Mouse (Mus musculus) lung, postnatal 0 days (tissue): ENCODE results near the gene Asap2. TPM values are rescaled to one million over a fixed set of nuclear protein-coding genes. Genes with fewer than 3 reads are reported as not detected.

ENCODE experiments used
- ATAC-seq: fragments of 200-750 bp; cut with Nextera tagmentation; 2 replicates; pipeline ENCODE4 v1.8.0; 2017; ENCODE audit warnings: moderate library complexity
- DNase-seq: peaks from one replicate; pipeline ENCODE4 v3.0.0-alpha.2; 2016; ENCODE audit warnings: low spot score
- H3K27ac ChIP-seq: fragments of 300-500 bp; sonication (generic); 2 replicates; pipeline ENCODE4 v1.5.1; 2014; ENCODE audit warnings: antibody characterized with exemption, mild to moderate bottlenecking, low read length, mixed read lengths
- H3K27me3 ChIP-seq: fragments of 300-500 bp; sonication (generic); replicated peaks from 2 replicates; pipeline ENCODE4 v1.6.1; 2014; ENCODE audit warnings: low read length, mixed read lengths; ENCODE audit not compliant: insufficient read depth
- H3K36me3 ChIP-seq: fragments of 300-500 bp; sonication (generic); 2 replicates; pipeline ENCODE4 v1.6.1; 2014; ENCODE audit warnings: low read length, mixed read lengths; ENCODE audit not compliant: insufficient read depth
- H3K4me1 ChIP-seq: fragments of 300-500 bp; sonication (generic); 2 replicates; pipeline ENCODE4 v1.6.1; 2014; ENCODE audit warnings: antibody characterized with exemption, low read depth, low read length, mixed read lengths; ENCODE audit not compliant: insufficient read depth
- H3K4me2 ChIP-seq: fragments of 300-500 bp; sonication (generic); replicated peaks from 2 replicates; pipeline ENCODE4 v1.6.1; 2014; ENCODE audit warnings: low read depth, mild to moderate bottlenecking, low read length, moderate library complexity, mixed read lengths
- H3K4me3 ChIP-seq: fragments of 300-500 bp; sonication (generic); 2 replicates; pipeline ENCODE4 v1.5.1; 2014; ENCODE audit warnings: low read depth, low read length
- H3K9ac ChIP-seq: fragments of 300-500 bp; sonication (generic); replicated peaks from 2 replicates; pipeline ENCODE4 v1.6.1; 2014; ENCODE audit warnings: low read depth, mild to moderate bottlenecking
- H3K9me3 ChIP-seq: fragments of 300-500 bp; sonication (generic); 2 replicates; pipeline ENCODE4 v1.6.1; 2016; ENCODE audit warnings: low read length, mixed read lengths
- CTCF ChIP-seq: IDR thresholded peaks from 2 replicates; pipeline ENCODE4 v1.5.1; 2016; ENCODE audit warnings: antibody characterized with exemption, mild to moderate bottlenecking
- EP300 ChIP-seq: IDR thresholded peaks from 2 replicates; pipeline ENCODE4 v1.6.1; 2016; ENCODE audit warnings: antibody characterized with exemption, mild to moderate bottlenecking, control low read depth
- WGBS: fragments of 180-500 bp; shearing (Covaris S2); extraction: QIAGEN DNeasy Blood & Tissue Kit; methylation state at CpG from one replicate; pipeline ENCODE4 v1.1.7; 2014; 5-methylcytosine and 5-hydroxymethylcytosine counted together
- polyA plus RNA-seq: library from polyadenylated mRNA; unstranded; fragments of >200 nt; fragmentation: Nextera tagmentation; extraction: Ambion mirVana; gene quantifications from 2 replicates; pipeline ENCODE4 v1.2.1, GENCODE M21; 2015

The Asap2 gene
- polyA plus RNA-seq, 1 experiment from 2014 or later = 6.4 TPM

DNA sequence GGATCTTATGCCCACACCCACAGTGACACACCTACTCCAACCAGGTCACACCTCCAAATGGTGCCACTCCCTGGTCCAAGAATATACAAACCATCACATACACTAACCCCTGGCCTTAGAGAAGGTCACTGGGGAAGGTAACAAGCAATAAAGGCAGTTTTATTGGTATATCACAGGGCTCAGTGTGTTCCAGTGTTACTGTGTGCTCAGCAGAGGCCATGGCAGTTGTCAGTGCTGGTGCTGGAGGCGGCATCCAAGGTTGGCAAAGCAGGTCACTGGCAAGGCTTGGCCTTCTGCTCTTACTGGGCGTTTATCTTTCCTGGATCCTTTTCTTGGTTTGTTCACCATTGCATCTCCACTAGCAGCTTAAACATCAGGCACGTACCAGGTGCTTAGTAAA lies 174.9 kb downstream of the Asap2 start:
- Histone ChIP-seq H3K9ac (no peak overlapping the region), H3K4me2 (no peak overlapping the region), H3K9me3 (no peaks in the 10 kb centered on the region), H3K4me1 (peaks cover 19% of the 10 kb centered on the region; the same call in 1 of the 2 replicates), H3K27ac (no peak overlapping the region), H3K4me3 (no peak overlapping the region), H3K27me3 (no peaks in the 10 kb centered on the region), H3K36me3 (no peaks in the 10 kb centered on the region)
- no peak for DNase-seq
- TF ChIP-seq CTCF = no peak
- no peak for TF ChIP-seq EP300
- WGBS = 81% methylated on average over 3 of the region's 3 CpGs
- no peak for ATAC-seq

- Histone ChIP-seq H3K4me3 (no peak overlapping the region), H3K4me1 (peaks cover 14% of the 10 kb centered on the region; the same call in 1 of the 2 replicates), H3K27me3 (no peaks in the 10 kb centered on the region), H3K36me3 (no peaks in the 10 kb centered on the region), H3K27ac (no peak overlapping the region), H3K9ac (no peak overlapping the region), H3K4me2 (no peak overlapping the region), H3K9me3 (no peaks in the 10 kb centered on the region)
- WGBS = 35% methylated on average over 7 of the region's 7 CpGs
- TF ChIP-seq EP300 = no peak
- DNase-seq (peak; percentile 42), ATAC-seq (peak; percentile 56)
Measured at GRCm38 (mm10) chr12:21165891-21166342, 175.7 kb downstream of the Asap2 start.

DNA sequence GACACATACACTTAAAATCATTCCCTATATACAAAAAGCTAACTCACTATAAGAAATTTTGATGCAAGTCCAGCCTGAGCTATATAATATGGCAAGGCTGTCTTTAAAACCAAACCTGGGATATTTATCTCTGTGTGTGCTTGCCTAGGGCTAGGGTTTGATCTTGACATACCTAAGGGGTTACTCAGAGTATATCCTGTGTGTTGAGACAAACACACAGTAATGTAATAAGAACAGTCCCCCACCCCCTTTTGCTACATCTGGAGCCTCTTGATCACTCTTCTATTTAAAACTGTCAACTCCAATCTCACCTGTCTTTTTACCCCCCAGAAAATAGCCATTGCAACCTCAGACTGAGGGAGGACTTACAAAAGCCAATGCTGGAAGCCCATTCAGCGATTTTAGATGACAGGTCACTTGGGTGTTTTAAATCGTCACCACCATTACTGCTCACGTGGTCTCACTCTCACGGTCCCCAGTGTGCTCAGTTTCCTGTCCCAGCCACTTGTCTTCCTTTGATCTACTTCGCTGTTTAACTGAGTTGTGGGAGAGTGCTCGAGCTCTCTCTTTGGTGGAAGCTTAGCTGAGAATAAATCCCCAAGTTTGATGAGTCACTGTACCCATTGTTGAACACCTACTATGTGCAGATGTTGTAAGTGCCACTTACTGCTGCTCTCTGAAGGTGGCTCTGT lies 176.8 kb downstream of the Asap2 start:
- peak; percentile 39 for ATAC-seq
- no peaks in the 10 kb centered on the region for H3K36me3 ChIP-seq
- DNase-seq = peak; percentile 28
- H3K9ac ChIP-seq = no peak overlapping the region
- H3K4me2 ChIP-seq = no peak overlapping the region
- no peaks in the 10 kb centered on the region for H3K9me3 ChIP-seq
- no peaks in the 10 kb centered on the region for H3K27me3 ChIP-seq
- no peak overlapping the region for H3K4me3 ChIP-seq
- no peak overlapping the region for H3K27ac ChIP-seq
- 15% methylated on average over 6 of the region's 6 CpGs for WGBS
- TF ChIP-seq CTCF = no peak
- no peak for TF ChIP-seq EP300
- peaks cover 14% of the 10 kb centered on the region; the same call in 1 of the 2 replicates for H3K4me1 ChIP-seq

DNA sequence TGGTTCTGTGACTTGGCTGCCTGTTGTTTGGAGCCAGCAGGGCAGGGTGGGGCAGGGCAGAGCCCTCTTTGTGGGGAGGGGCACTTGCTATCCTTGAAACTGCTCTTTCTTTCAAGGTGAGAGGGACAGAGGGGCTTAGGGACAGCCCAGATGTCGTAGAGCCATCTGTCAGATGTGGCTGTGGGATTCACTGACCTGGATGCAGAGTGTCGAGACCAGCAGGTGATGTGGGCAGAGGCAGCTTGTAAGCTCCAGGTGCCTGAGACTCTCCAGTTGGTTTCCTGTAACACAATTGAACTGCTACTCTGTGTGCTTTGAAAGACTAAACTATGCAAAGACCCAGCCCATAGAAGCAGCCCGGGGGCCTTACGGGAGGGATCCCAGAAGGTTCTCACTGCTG lies 177.5 kb downstream of the Asap2 start:
- no peak for TF ChIP-seq CTCF
- TF ChIP-seq EP300 = no peak
- ATAC-seq (no peak), DNase-seq (no peak)
- no peaks in the 10 kb centered on the region for H3K9me3 ChIP-seq
- no peaks in the 10 kb centered on the region for H3K27me3 ChIP-seq
- H3K4me1 ChIP-seq = peaks cover 14% of the 10 kb centered on the region; the same call in 1 of the 2 replicates
- no peak overlapping the region for H3K9ac ChIP-seq
- H3K4me2 ChIP-seq = no peak overlapping the region
- H3K4me3 ChIP-seq = no peak overlapping the region
- H3K27ac ChIP-seq = no peak overlapping the region
- 65% methylated on average over 4 of the region's 4 CpGs for WGBS
- H3K36me3 ChIP-seq = no peaks in the 10 kb centered on the region

- H3K27me3 ChIP-seq = no peaks in the 10 kb centered on the region
- H3K4me1 ChIP-seq = peaks cover 14% of the 10 kb centered on the region; the same call in 1 of the 2 replicates
- DNase-seq (no peak), ATAC-seq (no peak)
- H3K4me2 ChIP-seq = no peak overlapping the region
- no peaks in the 10 kb centered on the region for H3K36me3 ChIP-seq
- no peak overlapping the region for H3K27ac ChIP-seq
- TF ChIP-seq CTCF (no peak), EP300 (no peak)
- H3K9me3 ChIP-seq = no peaks in the 10 kb centered on the region
- no peak overlapping the region for H3K4me3 ChIP-seq
- 84% methylated on average over 6 of the region's 6 CpGs for WGBS
- H3K9ac ChIP-seq = no peak overlapping the region
Measured at GRCm38 (mm10) chr12:21168149-21168548, 177.9 kb downstream of the Asap2 start.

GRCm38 (mm10) chr12:21171776-21172490 lies 181.7 kb downstream of the Asap2 start:
- WGBS = 68% methylated on average over 11 of the region's 11 CpGs
- Histone ChIP-seq H3K4me1 (peaks cover 8% of the 10 kb centered on the region; the same call in 1 of the 2 replicates), H3K27ac (no peak overlapping the region), H3K9me3 (no peaks in the 10 kb centered on the region), H3K36me3 (no peaks in the 10 kb centered on the region), H3K4me2 (no peak overlapping the region), H3K27me3 (no peaks in the 10 kb centered on the region), H3K4me3 (no peak overlapping the region), H3K9ac (no peak overlapping the region)
- TF ChIP-seq CTCF (no peak), EP300 (no peak)
- no peak for DNase-seq
- no peak for ATAC-seq
